Mouse (Mus musculus) forebrain, embryonic 16.5 days (tissue): ENCODE measurements at regions not wholly inside any gene's neighbourhood (a gene's known extent, or its start where the extent isn't known, plus 50 kb on each side); places are given as distances from the start of the nearest gene placed in this dataset.

ENCODE experiments used
- ATAC-seq: fragments of 200-750 bp; cut with Nextera tagmentation; 2 replicates; pipeline ENCODE4 v1.8.0; 2017; ENCODE audit warnings: mild to moderate bottlenecking, moderate library complexity
- H3K27ac ChIP-seq: fragments of 300-500 bp; sonication (generic); 2 replicates; pipeline ENCODE4 v1.5.1; 2014; ENCODE audit warnings: low read length, control low read depth
- H3K27me3 ChIP-seq: fragments of 300-500 bp; sonication (generic); replicated peaks from 2 replicates; pipeline ENCODE4 v1.6.1; 2014; ENCODE audit warnings: low read length; ENCODE audit not compliant: control insufficient read depth, insufficient read depth
- H3K36me3 ChIP-seq: fragments of 300-500 bp; sonication (generic); 2 replicates; pipeline ENCODE4 v1.6.1; 2014; ENCODE audit not compliant: control insufficient read depth, insufficient read depth
- H3K4me1 ChIP-seq: fragments of 300-500 bp; sonication (generic); replicated peaks from 2 replicates; pipeline ENCODE4 v1.6.1; 2014; ENCODE audit warnings: low read length; ENCODE audit not compliant: control insufficient read depth, insufficient read depth
- H3K4me2 ChIP-seq: fragments of 300-500 bp; sonication (generic); 2 replicates; pipeline ENCODE4 v1.6.1; 2014; ENCODE audit warnings: mild to moderate bottlenecking, low read length, control low read depth
- H3K4me3 ChIP-seq: fragments of 300-500 bp; sonication (generic); replicated peaks from 2 replicates; pipeline ENCODE4 v1.5.1; 2014; ENCODE audit warnings: mild to moderate bottlenecking, low read length, control low read depth
- H3K9ac ChIP-seq: fragments of 300-500 bp; sonication (generic); replicated peaks from 2 replicates; pipeline ENCODE4 v1.6.1; 2014; ENCODE audit warnings: low read depth, low read length, control low read depth
- H3K9me3 ChIP-seq: fragments of 300-500 bp; sonication (generic); 2 replicates; pipeline ENCODE4 v1.6.1; 2016; ENCODE audit warnings: low read length; ENCODE audit not compliant: control insufficient read depth
- WGBS: fragments of 180-500 bp; shearing (Covaris S2); extraction: QIAGEN DNeasy Blood & Tissue Kit; methylation state at CpG from one replicate; pipeline ENCODE4 v1.1.7; 2014; 5-methylcytosine and 5-hydroxymethylcytosine counted together

DNA sequence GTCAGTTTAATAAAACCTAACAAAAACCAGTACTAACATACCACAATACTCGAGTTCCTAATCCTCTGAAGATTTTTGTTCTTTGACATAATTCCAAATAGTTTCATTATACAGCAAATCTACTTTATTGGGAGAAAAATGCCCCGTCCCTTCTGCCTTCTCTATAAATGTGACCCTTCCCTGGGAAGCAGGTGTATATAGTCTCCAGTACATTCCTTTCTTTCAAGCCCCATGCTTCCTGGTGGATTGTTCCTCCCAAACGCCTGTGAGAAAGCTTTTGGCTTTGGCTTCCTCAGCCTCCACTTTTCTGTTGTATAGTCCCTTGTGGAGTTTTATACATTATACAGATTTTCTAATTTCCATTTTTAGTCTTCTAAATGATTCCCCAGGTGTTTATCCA, 1001.8 kb upstream of the Tenm3 start:
- no peak overlapping the region for H3K4me2 ChIP-seq
- no peaks in the 10 kb centered on the region for H3K36me3 ChIP-seq
- no peak overlapping the region for H3K4me3 ChIP-seq
- H3K9ac ChIP-seq: no peak overlapping the region
- no peaks in the 10 kb centered on the region for H3K4me1 ChIP-seq
- WGBS: 82% methylated on average over 3 of the region's 3 CpGs
- no peaks in the 10 kb centered on the region for H3K27me3 ChIP-seq
- H3K9me3 ChIP-seq: no peaks in the 10 kb centered on the region; the same call in 1 of the 2 replicates
- H3K27ac ChIP-seq: no peak overlapping the region
- no peak for ATAC-seq

GRCm38 (mm10) chr8:49831970-49832369, 988.2 kb upstream of the Tenm3 start:
- Histone ChIP-seq H3K9ac (no peak overlapping the region), H3K27ac (no peak overlapping the region), H3K27me3 (no peaks in the 10 kb centered on the region), H3K9me3 (no peaks in the 10 kb centered on the region), H3K4me3 (no peak overlapping the region), H3K36me3 (no peaks in the 10 kb centered on the region), H3K4me2 (no peak overlapping the region), H3K4me1 (0 out of 2 replicates have a peak, but pooled peaks cover 3% of the 10 kb centered on the region)
- ATAC-seq: no peak

DNA sequence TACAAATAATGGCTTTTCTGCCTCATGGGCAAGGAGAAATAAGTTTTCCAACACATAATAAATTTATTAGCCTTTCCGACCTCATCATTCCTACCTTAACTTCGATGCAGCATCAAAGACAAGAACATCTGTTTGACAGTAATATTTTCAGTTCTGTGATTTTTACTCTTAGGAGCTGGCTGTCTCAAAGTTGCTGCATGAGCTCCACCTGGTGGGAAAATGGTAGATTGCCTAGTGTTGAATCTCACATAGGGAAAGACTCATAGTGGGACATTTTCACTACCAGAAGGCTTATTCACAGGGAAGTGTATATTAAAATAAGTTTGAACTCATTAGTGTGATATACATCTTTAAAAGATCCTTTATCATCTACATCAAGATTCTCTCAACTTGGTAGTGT, 985.6 kb upstream of the Tenm3 start:
- 0 out of 2 replicates have a peak, but pooled peaks cover 5% of the 10 kb centered on the region for H3K4me1 ChIP-seq
- 20% methylated on average over 2 of the region's 2 CpGs for WGBS
- H3K4me3 ChIP-seq: no peak overlapping the region
- no peaks in the 10 kb centered on the region for H3K9me3 ChIP-seq
- H3K36me3 ChIP-seq: no peaks in the 10 kb centered on the region
- no peak overlapping the region for H3K27ac ChIP-seq
- H3K27me3 ChIP-seq: no peaks in the 10 kb centered on the region
- H3K9ac ChIP-seq: no peak overlapping the region
- ATAC-seq: peak; percentile 70; the same call in 1 of the 2 replicates
- no peak overlapping the region for H3K4me2 ChIP-seq

- H3K36me3 ChIP-seq: no peaks in the 10 kb centered on the region
- H3K9me3 ChIP-seq: no peaks in the 10 kb centered on the region
- H3K9ac ChIP-seq: no peak overlapping the region
- H3K4me3 ChIP-seq: no peak overlapping the region
- no peak overlapping the region for H3K4me2 ChIP-seq
- no peak overlapping the region for H3K27ac ChIP-seq
- H3K4me1 ChIP-seq: peaks cover 9% of the 10 kb centered on the region; the same call in 1 of the 2 replicates
- H3K27me3 ChIP-seq: no peaks in the 10 kb centered on the region
- ATAC-seq: peak; percentile 78
Measured at GRCm38 (mm10) chr8:49826231-49826630, 982.5 kb upstream of the Tenm3 start.

DNA sequence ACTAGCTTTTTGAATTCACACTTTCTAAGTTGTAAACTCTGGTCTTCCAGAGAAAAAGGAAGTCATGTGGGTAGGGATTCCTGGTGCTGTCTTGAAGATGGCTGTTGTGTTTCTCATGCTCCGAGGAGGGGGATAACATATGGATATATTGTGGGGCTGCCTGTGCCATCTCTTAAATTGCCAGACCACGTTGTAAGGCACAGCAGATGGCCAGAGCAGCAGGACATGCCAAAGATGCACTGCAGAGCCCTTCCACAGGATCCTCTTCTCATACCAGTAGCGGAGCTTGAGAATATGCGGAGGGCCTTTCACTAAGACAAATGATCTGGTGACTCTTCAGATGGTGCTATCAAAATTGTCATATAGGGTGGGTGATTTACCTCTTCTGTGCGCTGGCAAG, 981.2 kb upstream of the Tenm3 start:
- Histone ChIP-seq H3K27me3 (no peaks in the 10 kb centered on the region), H3K9me3 (no peaks in the 10 kb centered on the region), H3K4me2 (no peak overlapping the region), H3K4me1 (peaks cover 9% of the 10 kb centered on the region; the same call in 1 of the 2 replicates), H3K36me3 (no peaks in the 10 kb centered on the region), H3K9ac (no peak overlapping the region), H3K4me3 (no peak overlapping the region), H3K27ac (no peak overlapping the region)
- 67% methylated on average over 5 of the region's 5 CpGs for WGBS
- 0 out of 2 replicates have a peak, but pooled peaks have one; percentile 29 for ATAC-seq

- no peaks in the 10 kb centered on the region for H3K9me3 ChIP-seq
- 23% methylated on average over 2 of the region's 2 CpGs for WGBS
- no peak overlapping the region for H3K4me2 ChIP-seq
- no peak overlapping the region for H3K4me3 ChIP-seq
- no peaks in the 10 kb centered on the region for H3K36me3 ChIP-seq
- ATAC-seq: no peak
- H3K27ac ChIP-seq: no peak overlapping the region
- H3K4me1 ChIP-seq: peaks cover 6% of the 10 kb centered on the region; the same call in 1 of the 2 replicates
- H3K9ac ChIP-seq: no peak overlapping the region
- H3K27me3 ChIP-seq: no peaks in the 10 kb centered on the region
Measured at GRCm38 (mm10) chr8:49822791-49823190, 979.0 kb upstream of the Tenm3 start.

GRCm38 (mm10) chr8:49799236-49799635, 955.5 kb upstream of the Tenm3 start:
- Histone ChIP-seq H3K4me1 (no peaks in the 10 kb centered on the region), H3K9me3 (no peaks in the 10 kb centered on the region), H3K9ac (no peak overlapping the region), H3K27me3 (no peaks in the 10 kb centered on the region), H3K4me2 (no peak overlapping the region), H3K27ac (no peak overlapping the region), H3K4me3 (no peak overlapping the region), H3K36me3 (no peaks in the 10 kb centered on the region)
- no peak for ATAC-seq
- WGBS: 64% methylated on average over 2 of the region's 2 CpGs

DNA sequence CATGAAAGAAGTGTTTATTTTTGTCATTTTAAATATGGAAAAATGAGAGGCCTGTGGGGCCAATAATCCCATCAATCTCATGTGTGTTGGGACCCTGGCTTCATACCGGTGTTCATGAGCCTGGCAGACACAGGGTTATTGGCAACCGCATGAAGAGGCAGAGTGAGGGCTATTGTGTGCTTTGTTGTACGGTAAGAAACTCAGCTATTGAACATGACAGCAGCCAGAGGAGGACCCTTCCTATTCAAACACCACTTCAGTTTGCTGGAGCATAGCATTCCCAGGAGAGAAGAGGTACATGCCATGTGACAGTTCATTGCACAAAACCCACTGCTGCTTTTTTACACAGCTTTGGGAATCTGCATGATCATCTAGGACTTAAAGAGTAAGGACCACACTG, 953.0 kb upstream of the Tenm3 start:
- no peak overlapping the region for H3K27ac ChIP-seq
- no peaks in the 10 kb centered on the region for H3K27me3 ChIP-seq
- H3K4me2 ChIP-seq: no peak overlapping the region
- WGBS: 9% methylated on average over 3 of the region's 3 CpGs
- no peaks in the 10 kb centered on the region for H3K9me3 ChIP-seq
- H3K36me3 ChIP-seq: no peaks in the 10 kb centered on the region
- ATAC-seq: no peak
- no peak overlapping the region for H3K4me3 ChIP-seq
- no peak overlapping the region for H3K9ac ChIP-seq
- H3K4me1 ChIP-seq: no peaks in the 10 kb centered on the region

DNA sequence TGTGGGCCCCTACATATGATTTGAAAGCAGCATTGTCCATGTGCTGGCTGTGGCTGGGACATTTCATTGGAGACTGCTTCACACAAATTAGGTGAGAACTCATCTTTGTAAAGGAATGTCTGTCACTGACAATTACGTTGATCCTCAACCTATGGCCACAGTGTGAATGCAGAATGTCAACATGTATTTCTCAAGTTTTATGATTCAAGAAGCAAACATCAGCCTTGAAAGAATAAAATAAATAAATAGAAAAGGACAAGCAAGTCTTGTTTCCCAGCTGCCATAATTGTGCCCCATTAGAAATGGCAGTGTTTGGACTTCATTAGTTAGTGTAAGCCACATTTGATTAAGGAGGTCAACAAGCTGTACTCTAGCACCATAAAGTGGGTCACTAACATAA, 950.7 kb upstream of the Tenm3 start:
- Histone ChIP-seq H3K27ac (no peak overlapping the region), H3K36me3 (no peaks in the 10 kb centered on the region), H3K4me1 (no peaks in the 10 kb centered on the region), H3K4me3 (no peak overlapping the region), H3K4me2 (no peak overlapping the region), H3K9me3 (no peaks in the 10 kb centered on the region), H3K9ac (no peak overlapping the region), H3K27me3 (no peaks in the 10 kb centered on the region)
- WGBS: 78% methylated on average over 1 of the region's 1 CpGs
- no peak for ATAC-seq

GRCm38 (mm10) chr8:49769829-49770228, 926.1 kb upstream of the Tenm3 start:
- Histone ChIP-seq H3K4me2 (no peak overlapping the region), H3K27me3 (no peaks in the 10 kb centered on the region), H3K9ac (no peak overlapping the region), H3K27ac (no peak overlapping the region), H3K4me3 (no peak overlapping the region), H3K36me3 (no peaks in the 10 kb centered on the region), H3K4me1 (no peaks in the 10 kb centered on the region), H3K9me3 (no peaks in the 10 kb centered on the region)
- whole genome bisulfite sequencing: 29% methylated on average over 4 of the region's 4 CpGs
- ATAC-seq: no peak
